Mouse (Mus musculus) neural tube, embryonic 10.5 days (tissue): ENCODE results near the gene Emx1.

ENCODE experiments used
- DNase-seq: peaks from one replicate; pipeline ENCODE4 v3.0.0-alpha.2; 2017; ENCODE audit warnings: low spot score; ENCODE audit errors: extremely low spot score

The Emx1 gene

GRCm38 (mm10) chr6:85230762-85231161 is 43.5 kb downstream of the Emx1 start:
- no peak for DNase-seq

- DNase-seq: no peak
Measured at GRCm38 (mm10) chr6:85231469-85231868, 44.2 kb downstream of the Emx1 start.

- DNase-seq: no peak
Measured at GRCm38 (mm10) chr6:85232045-85232444, 44.8 kb downstream of the Emx1 start.

- no peak for DNase-seq
Measured at GRCm38 (mm10) chr6:85232836-85233623, 45.8 kb downstream of the Emx1 start.

- DNase-seq: no peak
Measured at GRCm38 (mm10) chr6:85234796-85235195, 47.6 kb downstream of the Emx1 start.

GRCm38 (mm10) chr6:85237001-85237400 is 49.8 kb downstream of the Emx1 start:
- no peak for DNase-seq

- no peak for DNase-seq
Measured at GRCm38 (mm10) chr6:85237595-85238337, 50.5 kb downstream of the Emx1 start.

GRCm38 (mm10) chr6:85239044-85239489 is 51.8 kb downstream of the Emx1 start:
- peak; percentile 85 for DNase-seq

- DNase-seq: no peak
Measured at GRCm38 (mm10) chr6:85249821-85250220, 62.6 kb downstream of the Emx1 start.

GRCm38 (mm10) chr6:85250811-85251241 is 63.6 kb downstream of the Emx1 start:
- no peak for DNase-seq

- no peak for DNase-seq
Measured at GRCm38 (mm10) chr6:85252251-85253058, 65.2 kb downstream of the Emx1 start.

- DNase-seq: no peak
Measured at GRCm38 (mm10) chr6:85253275-85253674, 66.0 kb downstream of the Emx1 start.
